Mouse (Mus musculus): ENCODE measurements at regions not wholly inside any gene's neighbourhood (a gene's known extent, or its start where the extent isn't known, plus 50 kb on each side); places are given as distances from the start of the nearest gene placed in this dataset.
A peak's percentile ranks its signal among the peaks of the same experiment; 100 is the strongest.

DNA sequence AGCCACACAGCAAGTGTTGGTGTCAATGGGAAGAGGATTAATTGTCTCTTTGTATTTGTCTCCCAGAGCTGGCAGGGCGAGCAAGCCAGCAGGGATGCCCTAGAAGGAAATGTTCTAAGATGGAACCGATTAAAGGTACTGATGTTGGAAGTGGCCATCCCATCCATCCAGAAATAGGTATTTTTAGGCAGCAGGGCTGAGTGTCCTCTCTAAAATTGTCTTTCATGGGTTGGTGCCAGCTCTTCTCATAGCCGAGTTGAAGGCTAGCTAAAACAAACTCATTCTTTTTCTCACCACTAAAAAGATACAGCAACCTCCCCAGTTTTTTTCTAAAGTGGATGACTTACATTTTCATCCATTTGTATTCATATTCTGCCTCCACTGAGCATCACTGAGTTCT is 120.2 kb upstream of the Xylt1 start:
- peak in 1 of 2 experiments; percentile 20 for DNase-seq (ENCODE audit: low spot score in 2 of 2)

DNA sequence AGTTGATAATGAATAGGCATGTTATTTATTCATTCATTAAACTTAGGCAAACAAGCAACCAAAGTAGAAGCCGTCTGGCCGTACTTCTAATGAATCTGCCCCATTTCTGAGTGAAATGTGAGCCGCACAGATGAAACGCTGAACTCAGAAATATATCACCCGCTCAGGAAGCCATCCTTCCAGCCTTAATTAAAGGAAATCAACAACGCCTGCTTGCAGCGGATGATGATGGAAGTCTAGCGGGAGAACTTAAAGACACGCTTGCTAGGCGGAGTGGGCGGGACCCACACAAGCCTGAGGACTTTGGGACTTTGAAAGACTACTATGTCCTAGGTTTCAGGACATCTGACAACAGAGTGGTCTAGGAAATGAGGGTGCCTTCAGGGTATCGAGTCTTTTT is 117.7 kb upstream of the Xylt1 start:
- no peak for DNase-seq (ENCODE audit: low spot score in 2 of 2)

DNA sequence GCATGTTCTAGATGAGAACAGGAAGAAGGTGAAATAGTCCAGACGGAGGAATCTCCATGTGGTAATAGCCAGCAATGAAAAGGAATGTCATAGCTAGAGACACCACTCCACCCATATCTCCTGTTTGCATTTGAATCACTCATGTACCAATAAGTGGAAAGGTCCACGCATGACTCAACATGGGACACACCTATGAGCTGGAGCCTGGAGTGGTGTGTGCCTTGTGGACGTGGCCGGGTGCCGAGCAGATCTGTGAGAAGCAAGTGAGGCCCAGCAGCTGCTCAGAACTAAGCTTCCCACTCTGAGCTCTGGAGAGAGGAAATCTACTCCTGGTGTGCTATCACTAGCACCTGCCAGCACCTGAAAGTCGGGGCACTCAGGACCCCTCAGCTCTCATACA is 116.4 kb upstream of the Xylt1 start:
- no peak for DNase-seq (ENCODE audit: low spot score in 2 of 2)

DNA sequence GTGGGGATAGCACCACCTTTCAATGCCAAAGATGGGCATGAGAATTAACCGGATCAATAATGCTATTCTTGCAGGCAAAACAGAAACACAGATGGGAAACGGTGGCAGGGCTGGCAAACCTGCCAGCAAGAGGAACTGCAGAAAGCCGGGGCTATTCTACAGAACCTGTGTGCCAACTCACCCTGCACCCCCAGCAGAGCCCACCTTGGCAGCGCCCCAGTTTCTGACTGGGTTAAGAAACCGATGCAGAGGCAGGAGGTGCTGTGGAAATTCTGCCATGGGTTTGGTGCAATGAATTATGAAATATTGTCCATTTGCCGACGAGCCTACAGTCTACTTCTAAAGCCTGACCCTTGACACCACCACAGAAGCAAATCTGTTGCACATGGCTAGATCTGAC is 112.7 kb upstream of the Xylt1 start:
- DNase-seq (ENCODE audit: low spot score in 2 of 2), result no peak

DNA sequence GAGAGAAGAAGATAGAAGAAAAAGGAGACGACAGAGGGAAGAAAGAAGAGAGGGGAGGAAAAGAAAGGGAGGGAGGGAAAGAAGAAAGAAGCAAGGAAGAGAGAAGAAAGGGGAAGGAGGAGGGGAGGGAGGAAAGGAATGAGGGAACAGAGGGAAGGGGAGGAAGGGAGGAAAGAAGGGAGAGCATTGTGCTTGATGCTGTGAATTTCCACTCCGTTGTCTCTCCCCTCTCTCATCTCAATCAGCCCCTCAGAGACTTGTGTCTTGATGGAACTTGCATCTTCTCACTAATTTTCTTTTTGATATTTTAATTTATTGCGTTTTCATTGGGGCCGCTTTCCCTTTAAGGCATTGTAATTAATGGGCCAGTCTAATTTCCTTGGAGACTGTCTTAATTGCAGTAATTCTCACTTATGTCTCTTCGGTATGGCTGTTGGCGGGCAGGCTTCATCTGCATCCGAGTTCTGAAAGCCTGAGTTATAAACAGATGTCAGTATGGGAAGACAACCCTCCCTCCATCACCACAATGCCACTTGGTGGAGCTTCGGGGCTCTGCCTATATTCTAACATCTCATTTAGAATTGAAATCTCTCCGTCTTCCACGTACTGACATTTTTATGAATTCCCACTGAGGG is 111.4 kb upstream of the Xylt1 start:
- no peak for DNase-seq (ENCODE audit: low spot score in 2 of 2)

- no peak for DNase-seq (ENCODE audit: low spot score in 2 of 2)
Measured at GRCm38 (mm10) chr7:117278388-117278961, 102.3 kb upstream of the Xylt1 start.

DNA sequence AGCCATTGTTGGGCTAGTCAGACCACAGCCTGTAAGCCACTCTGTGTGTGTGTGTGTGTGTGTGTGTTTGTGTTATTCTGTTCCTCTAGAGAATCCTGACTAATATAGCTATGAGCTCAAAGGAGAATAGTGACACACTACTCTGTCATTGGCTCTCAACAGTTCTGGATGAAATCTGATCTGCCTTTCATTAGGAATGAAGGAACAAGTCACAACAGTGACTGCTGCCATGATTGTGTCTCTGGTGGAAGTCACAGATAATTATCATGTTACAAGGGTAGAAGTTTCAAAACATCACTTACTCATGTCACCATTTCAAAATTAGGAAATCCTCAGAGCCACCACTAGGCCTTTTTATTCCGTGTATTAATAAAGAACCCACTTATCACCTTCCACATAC is 98.6 kb upstream of the Xylt1 start:
- no peak for DNase-seq (ENCODE audit: low spot score in 2 of 2)

DNA sequence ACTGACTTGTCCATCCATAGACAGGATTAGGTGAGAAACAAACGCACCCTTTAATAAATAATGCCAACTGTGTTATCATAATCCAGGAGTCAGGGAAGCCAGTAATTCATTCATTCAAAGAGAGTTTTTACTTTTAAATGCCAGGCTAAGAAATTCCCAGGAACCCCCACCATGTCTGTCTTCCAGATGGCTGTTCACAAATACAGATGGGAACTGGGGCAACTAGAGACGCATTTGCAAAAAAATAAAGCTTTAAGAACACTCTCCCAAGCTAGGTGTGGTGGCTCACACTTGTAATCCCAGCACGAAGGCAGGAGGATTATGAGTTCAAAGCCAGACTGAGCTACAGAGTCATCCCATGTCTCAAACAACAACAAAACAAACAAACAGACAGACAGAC is 95.6 kb upstream of the Xylt1 start:
- DNase-seq (ENCODE audit: low spot score in 2 of 2), result no peak

GRCm38 (mm10) chr7:117285985-117286384 is 94.8 kb upstream of the Xylt1 start:
- DNase-seq (ENCODE audit: low spot score in 2 of 2), result no peak

DNA sequence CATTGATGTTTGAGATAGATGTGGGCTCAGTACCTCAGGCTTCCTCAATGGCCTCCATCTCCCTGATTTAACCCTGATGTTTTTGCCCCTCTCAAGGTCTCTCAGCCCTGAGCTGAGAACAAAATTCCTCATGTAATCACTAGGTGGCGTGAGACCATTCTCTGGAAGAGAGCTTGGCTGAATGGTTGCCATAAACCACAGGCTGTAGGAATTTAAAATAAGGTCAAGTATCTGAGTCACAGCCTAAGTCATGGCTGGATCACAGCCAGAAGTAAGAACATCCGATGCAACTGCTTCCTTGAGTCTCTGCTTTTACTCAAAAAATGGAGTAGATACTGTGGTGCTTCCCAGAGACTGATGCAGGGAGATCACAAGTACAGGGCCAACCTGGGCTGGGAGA is 77.1 kb upstream of the Xylt1 start:
- DNase-seq (ENCODE audit: low spot score in 2 of 2), result peak in 1 of 2 experiments; percentile 24

DNA sequence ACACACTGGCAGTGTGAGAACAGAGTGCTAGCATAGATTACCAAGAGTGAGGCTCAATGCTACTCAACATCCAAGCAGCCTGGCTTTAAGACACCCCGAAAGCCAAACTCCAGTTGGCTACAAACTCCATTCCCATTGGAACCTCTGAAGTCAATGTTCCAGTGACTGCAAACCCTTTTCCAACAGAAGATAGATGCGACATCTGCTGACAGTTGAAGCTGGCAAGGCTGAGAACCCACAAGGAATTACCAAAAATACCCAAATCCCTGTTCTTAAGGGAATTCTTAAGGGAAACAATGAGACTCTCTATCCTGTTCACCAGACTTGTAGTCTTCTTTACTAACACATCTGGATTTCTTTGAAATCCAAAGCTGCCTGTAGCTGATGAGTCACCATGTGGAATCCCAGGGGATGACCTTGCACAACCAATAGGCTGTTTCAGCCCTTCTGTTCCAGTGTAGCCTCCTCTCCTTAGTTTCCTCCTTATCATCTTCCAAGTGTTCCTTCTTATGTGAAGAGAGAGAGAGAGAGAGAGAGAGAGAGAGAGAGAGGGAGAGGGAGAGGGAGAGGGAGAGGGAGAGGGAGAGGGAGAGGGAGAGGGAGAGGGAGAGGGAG is 70.1 kb upstream of the Xylt1 start:
- DNase-seq (ENCODE audit: low spot score in 2 of 2), result no peak

DNA sequence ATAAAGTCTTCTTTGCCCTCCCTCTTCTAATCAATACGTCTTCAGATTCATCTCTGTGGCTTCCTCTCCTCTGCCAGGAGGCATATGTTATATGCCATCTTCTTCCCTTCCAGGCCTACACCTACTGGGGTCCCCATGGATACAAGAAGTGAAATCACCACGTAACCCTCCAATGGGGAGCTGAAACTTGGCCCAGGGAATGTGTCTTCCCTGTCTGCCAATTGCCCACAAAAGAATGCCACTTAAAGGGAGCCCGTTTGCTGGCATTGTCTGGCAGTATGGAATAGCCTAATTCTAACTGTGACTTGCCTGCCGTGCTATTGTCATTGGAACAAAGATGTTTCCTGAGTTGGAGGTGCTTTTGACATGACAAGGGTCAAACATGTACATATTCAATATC is 69.5 kb upstream of the Xylt1 start:
- DNase-seq (ENCODE audit: low spot score in 2 of 2), result no peak

DNA sequence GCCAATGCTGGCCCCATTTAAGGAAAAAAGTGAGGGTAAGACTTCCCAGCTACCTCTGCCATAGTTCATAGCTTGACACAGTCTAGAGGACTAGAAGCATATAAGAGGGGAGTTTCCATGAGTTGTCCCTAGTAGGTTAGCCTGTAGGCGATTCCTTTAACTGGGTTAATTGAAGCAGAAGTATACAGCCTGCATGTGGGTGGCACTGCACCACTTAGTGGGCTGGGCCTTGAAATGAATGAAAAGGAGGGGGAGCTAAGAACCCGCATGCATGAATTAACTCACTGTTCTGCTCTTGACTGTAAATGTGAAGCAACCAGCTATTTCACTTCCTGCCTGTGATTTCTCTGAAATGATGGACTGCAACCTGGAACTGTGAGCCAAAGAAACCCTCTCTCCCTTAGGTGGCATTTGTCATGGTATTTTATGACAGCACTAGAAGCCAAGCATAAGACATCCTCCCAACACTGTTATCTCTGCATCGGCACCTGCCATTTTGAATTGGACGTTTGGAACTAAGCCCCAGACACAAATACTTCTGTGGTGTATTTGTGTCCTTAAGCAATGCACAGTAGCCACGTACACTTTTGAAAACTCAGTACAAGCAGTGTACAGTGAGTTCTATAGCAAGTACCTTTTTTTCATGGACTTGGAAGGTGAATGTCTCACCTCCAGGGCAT is 64.5 kb upstream of the Xylt1 start:
- no peak for DNase-seq (ENCODE audit: low spot score in 2 of 2)

GRCm38 (mm10) chr7:117317362-117317761 is 63.4 kb upstream of the Xylt1 start:
- peak; percentile 5 to 27 for DNase-seq (ENCODE audit: low spot score in 2 of 2)

GRCm38 (mm10) chr7:117320552-117320951 is 60.2 kb upstream of the Xylt1 start:
- DNase-seq (ENCODE audit: low spot score in 2 of 2), result no peak
